Mouse (Mus musculus): Measurements from ENCODE around the gene Foxp4. TPM values are rescaled to one million over a fixed set of nuclear protein-coding genes. Genes with fewer than 3 reads are reported as not detected.
A peak's percentile ranks its signal among the peaks of the same experiment; 100 is the strongest.

Foxp4 gene
- total RNA-seq, 2 experiments from 2014 or later: 24.8 to 25.6 TPM

GRCm38 (mm10) chr17:47889727-47890126 is 34.7 kb downstream of the Foxp4 start:
- DNase-seq: no peak

GRCm38 (mm10) chr17:47889267-47889666 is 35.2 kb downstream of the Foxp4 start:
- no peak for DNase-seq

DNA sequence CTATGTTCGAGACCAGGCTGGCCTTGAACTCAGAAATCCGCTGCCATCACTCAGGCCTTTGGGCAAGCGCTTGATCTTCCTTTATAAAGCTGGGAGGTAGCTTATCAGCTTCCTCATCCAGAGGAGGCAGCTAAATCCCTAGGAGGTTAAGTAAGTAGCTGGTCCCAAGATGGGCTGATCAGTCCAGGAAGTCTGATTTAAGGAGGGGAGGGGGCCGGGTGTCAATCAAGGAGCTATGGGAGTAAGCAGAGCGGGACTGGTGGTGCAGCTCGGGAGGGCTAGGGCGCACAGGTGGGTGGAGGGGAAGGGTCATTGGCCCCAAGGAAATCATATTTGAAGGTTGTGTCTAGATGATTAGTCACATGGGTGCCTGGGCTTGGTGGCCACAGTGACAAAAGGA is 35.8 kb downstream of the Foxp4 start:
- DNase-seq: no peak

GRCm38 (mm10) chr17:47888155-47888455 is 36.3 kb downstream of the Foxp4 start:
- DNase-seq: no peak

GRCm38 (mm10) chr17:47887381-47888154 is 36.9 kb downstream of the Foxp4 start:
- DNase-seq: no peak

- DNase-seq: no peak
Measured at GRCm38 (mm10) chr17:47883099-47883498, 41.3 kb downstream of the Foxp4 start.

- no peak for DNase-seq
Measured at GRCm38 (mm10) chr17:47881330-47881729, 43.1 kb downstream of the Foxp4 start.

GRCm38 (mm10) chr17:47879207-47879606 is 45.2 kb downstream of the Foxp4 start:
- DNase-seq: no peak

GRCm38 (mm10) chr17:47878378-47879089 is 45.9 kb downstream of the Foxp4 start:
- DNase-seq: peak; percentile 36

DNA sequence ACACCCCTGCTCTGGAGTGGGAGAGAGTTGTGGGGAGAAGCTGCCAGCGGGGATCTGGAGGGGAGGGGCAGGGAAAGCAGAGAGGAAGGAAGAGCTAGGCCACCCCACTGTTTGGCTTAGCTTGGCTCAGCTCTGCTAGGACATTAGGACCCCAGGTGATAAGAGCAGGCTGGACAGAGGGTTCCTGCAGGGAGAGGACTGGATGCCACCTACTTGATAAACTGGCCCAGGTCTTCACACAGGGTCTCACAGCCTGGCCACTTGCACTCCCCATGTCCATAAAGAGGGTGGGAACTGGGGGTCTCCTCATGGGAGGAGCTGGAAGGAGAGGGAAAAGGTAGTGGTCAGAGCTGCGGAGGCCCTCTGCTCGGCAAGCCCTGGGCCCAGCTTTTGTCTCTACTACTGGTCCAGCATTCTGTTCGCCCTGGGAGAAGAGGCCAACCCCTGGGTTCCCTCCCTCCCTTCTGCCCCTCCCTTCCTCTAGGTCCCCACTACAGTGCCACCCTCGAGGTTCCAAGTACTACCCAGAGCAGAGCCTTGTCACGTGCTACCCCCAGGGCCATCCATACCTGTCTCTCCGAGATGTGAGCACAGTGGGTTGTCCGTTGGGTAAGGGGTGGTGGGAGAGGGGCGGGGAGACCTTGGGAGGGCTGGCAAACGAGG is 46.6 kb downstream of the Foxp4 start:
- no peak for DNase-seq

DNA sequence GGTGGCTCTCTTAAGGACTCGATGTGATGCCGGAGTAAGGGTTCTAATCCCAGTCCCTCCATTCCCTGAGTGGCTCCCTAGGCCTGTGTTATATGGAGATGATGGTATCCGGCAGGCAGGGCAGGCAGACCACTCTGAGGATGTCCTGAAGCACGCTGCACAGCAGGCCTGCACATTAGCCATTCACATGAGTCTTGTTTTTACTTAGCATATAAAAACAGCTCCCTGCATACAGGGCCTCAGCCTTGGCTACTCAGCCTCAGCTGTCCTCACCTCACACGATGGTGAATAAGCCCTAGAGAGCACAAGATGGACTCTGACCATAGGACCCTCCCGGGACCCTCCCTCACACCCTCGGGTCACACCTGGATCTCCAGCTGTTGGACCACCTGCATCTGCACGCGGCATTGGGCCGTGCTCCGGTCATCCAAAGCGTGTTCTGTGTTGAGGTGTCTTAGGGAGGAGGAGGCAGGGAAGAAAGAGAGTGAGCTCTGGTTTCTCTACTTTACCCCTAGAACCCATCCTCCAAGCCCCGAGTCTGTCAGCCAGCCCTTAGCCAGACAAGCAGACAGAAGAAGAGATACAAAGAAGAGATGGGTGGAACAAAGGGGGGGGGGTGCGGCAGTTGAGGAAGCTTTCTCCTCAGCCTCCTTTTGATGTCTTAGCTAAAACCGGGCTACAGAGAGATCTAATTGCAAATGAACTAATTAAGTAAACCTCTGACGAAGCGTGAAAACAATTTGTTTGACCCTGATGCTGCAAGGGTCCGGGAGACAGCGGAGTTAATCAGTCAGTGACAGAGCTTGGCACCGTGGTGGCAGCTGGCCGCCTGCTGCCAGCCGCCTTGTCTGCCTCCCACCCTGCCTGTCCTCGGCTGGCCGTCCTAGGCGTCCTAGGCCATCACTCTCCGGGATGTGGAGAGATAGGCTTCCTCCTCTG is 47.4 kb downstream of the Foxp4 start:
- DNase-seq: no peak

- peak; percentile 86 for DNase-seq
Measured at GRCm38 (mm10) chr17:47873341-47873791, 51.1 kb downstream of the Foxp4 start.

DNA sequence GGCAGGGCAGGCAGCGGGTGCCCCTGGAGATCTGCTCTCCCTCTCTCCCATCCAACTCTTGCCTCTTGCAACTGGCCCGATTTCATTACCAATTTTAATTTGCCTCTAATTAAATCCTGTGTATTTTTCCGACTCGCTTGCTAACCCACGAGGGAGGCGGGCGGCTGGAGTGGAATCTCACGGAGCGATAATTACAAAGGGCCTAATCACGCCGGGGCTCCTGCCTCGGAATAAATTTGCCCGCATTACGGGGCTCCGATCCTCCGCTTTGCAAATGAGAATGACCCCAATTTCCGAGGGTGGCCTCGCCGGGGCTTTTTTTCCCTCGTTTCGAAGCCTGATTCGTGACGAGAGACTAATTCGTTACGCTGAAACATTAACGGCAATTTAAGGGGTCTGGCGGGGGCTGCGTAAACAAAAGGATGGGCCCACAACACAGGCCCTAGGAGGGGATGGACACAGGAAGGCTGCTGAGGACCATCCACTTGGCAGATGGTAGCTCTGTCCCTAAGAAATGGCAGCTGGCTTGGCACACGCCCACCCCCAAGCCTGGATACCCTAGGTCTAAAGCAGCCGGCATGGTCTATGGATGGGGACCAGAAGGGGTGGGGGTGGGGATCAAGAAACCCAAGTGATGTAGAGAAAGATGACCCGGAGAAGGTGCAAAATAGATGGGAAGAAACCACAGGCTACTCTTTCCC is 52.0 kb downstream of the Foxp4 start:
- DNase-seq: no peak

DNA sequence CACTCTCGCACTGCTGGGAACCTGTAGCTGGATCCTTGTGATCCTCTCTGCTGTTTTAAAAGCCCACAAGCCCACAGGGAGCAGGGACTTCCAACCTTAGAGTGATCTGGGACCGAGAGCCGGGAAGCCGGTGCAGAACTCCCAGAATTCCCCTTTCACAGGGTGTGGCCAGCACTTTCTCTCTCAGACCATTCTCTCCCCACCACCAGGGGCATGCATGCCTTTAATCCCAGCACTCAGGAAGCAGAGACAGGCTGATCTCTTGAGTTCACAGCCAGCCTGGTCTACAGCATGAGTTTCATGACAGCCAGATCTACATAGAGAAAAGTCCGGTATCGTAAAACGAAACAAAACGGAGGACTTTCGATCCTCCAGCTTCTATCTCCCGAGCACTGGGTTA is 54.6 kb downstream of the Foxp4 start:
- DNase-seq: no peak

GRCm38 (mm10) chr17:47866037-47866436 is 58.4 kb downstream of the Foxp4 start:
- no peak for DNase-seq

DNA sequence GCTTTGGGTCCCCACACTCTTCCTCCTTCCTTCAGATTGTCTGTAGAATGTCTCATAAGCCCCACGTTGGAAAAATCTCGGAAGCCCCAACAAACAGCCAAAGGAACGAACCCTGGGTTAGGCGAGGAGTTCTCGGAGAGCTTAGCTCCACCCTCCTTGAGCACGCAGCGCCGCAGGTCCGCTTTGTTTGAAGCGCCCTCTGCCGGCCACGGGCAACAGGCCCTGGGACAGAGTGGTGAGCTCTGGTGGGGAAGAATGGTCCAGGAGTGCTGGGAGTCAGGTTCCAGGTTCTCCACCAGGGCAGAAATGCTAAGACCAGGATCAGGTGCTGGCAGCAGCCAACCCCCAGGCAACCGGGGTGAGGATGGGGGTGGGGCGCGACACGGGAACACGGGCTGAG is 59.9 kb downstream of the Foxp4 start:
- DNase-seq: peak; percentile 95

DNA sequence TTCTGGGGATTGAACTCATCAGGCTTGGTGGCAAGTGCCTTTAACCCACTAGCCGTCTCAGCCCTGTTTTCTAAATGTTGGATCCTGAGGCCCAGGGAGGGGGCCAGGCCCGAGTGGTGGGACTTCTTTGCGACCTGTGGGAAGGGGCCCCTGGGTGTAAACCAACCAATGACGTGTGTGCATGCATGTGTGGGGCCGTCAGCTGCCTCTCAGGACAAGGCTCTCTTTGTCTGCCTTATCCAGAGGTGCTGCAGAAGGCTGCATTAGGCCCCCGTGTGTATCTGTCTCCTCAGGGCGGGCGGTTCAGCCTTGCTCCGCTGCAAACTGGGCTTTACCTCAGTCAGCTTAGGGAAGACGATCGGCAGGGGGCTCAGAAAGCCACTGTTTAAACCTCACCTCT is 61.0 kb downstream of the Foxp4 start:
- DNase-seq: no peak

DNA sequence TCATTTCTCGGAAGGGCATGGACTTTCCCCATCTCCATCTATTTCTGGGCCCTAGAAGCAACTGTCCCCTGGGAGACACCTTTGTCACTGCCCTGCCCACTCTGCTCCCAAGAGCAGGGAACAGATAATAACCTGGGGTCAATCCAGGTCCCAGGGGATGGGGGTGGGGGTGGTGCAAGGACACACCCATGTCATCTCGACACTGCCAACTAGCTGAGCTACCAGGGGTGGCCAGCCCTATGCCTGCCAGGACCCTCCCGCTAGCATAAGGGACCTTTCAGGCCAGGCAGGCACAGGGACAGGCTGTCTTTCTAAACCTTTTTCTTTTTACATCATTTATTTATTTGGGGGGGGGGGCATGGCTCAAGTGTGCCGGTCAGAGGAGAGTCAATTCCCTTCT is 61.4 kb downstream of the Foxp4 start:
- no peak for DNase-seq

DNA sequence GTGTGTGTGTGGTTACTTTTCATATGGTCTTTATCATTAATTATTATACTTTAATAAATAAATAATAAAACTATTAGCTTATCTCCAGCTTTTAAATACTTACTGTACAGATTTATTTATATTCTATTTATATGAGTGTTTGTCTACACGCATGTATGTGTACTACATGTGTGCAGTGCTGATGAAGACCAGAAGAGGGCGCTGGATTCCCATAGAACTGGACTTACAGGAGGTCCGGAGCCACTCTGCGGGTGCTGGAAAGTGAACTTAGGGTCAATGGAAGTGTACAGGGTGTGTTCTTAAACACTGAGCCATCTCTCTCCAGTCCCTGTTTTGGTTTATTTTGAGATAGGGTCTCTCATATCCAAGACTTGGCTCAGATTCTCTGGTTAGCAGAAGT is 68.9 kb downstream of the Foxp4 start:
- DNase-seq: no peak

- no peak for DNase-seq
Measured at GRCm38 (mm10) chr17:47854908-47855307, 69.5 kb downstream of the Foxp4 start.

DNA sequence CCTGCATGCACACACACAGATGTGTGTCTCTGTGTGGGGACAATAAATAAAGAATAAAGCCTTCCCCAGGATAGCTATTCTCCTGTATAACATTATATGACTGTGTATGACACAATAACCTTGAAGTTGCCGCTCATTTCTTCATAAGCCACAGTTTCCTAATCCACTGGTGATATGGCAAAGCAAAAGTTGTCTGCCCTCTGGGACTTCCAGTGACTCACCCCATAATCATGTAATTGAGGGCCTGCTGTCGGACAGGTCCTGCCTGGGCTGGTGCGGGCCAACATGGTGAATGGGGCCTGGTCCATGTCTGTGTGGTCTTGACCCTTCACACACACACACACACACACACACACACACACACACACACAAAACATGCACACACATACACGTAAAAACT is 70.7 kb downstream of the Foxp4 start:
- no peak for DNase-seq

DNA sequence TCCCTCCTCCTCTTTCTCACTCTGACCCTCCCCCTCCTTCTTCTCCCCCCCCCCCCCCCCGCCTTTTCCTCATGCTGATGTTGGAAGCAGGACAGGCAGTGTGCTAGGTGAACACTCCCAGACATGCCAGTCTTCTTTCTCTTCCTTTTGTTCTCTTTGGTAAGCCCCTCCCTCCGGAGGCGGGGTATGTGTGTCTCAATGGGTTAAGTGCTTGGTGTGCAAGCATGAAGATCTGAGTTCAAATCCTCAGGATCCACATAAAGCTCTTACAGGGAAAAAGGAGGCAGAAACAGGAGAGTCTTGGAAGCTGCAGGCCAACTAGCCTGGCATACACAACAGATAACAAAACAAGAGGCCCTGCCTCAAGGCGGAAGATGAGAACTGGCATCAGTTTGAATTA is 71.1 kb downstream of the Foxp4 start:
- DNase-seq: no peak

Data from adrenal gland, postnatal 10 days (tissue).